Mouse (Mus musculus): Measurements from ENCODE around the gene Zfp207. TPM values are rescaled to one million over a fixed set of nuclear protein-coding genes. Genes with fewer than 3 reads are reported as not detected.
"Not testable (repeated sequence)": the region's sequence is repeated elsewhere in the genome, so short reads cannot be mapped to it uniquely, and the experiment has no call there.

Gene Zfp207
- polyA plus RNA-seq, 1 experiment, result 54.4 TPM

DNA sequence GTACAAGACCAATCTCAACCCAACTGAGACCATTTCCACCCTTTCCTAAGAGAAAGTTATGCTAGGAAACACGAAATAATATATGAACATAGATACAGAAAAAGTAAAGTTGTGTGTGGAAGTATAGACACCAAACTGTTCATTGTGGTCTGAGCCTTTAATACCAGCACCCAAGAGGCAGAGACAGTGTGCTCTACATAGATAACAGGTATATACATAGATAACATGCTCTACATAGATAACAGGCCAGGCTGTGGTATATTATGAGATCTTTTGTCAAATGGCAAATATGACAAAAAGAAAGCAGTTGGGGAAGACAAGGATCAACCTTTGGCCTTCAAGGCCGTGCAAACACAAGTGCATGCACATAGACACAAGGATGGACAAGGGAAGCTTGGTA, 27.3 kb downstream of the Zfp207 start:
- 79% methylated on average over 2 of the region's 2 CpGs for whole genome bisulfite sequencing
- Histone ChIP-seq H3K27ac (ENCODE audit: insufficient read depth, low read depth, low read length) (no peak overlapping the region), H3K27me3 (ENCODE audit: control insufficient read depth, insufficient read depth, low read length) (no peaks in the 10 kb centered on the region), H3K36me3 (ENCODE audit: control insufficient read depth, insufficient read depth, low read length) (peaks cover 21% of the 10 kb centered on the region), H3K4me1 (ENCODE audit: control insufficient read depth, insufficient read depth, insufficient read length, low read length) (no peaks in the 10 kb centered on the region), H3K4me3 (ENCODE audit: low read depth, low read length) (no peak overlapping the region)
- TF ChIP-seq POLR2A (IDR thresholded peaks at IDR 0.05; ENCODE audit: low read depth, low read length) (no peak), CTCF (IDR thresholded peaks at IDR 0.05; ENCODE audit: extremely low read depth, insufficient read length, insufficient replicate concordance, low read depth, low read length) (no peak)

DNA sequence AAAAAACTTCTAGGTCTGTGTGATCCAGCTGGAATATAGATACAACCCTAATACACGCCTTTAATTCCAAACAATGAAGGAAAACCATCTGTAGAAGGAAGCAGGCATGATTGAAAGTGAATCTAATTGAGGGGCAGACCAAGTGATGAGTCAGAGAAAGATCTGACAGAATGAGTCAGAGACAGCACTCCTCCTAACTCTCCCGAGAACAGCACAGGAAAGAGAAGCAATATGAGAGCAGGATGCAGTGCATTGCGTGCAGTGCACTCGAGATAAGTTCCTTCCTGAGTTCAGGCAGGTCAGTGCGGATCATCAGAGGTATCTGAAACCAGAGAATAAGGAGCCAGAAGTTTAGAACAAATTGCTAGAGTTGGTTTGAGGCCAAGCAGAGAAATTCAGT, 34.0 kb downstream of the Zfp207 start:
- Histone ChIP-seq H3K27me3 (ENCODE audit: control insufficient read depth, insufficient read depth, low read length) (no peaks in the 10 kb centered on the region), H3K36me3 (ENCODE audit: control insufficient read depth, insufficient read depth, low read length) (peaks cover 1% of the 10 kb centered on the region; the same call in 1 of the 2 replicates), H3K4me3 (ENCODE audit: low read depth, low read length) (no peak overlapping the region), H3K4me1 (ENCODE audit: control insufficient read depth, insufficient read depth, insufficient read length, low read length) (no peaks in the 10 kb centered on the region), H3K27ac (ENCODE audit: insufficient read depth, low read depth, low read length) (no peak overlapping the region)
- TF ChIP-seq POLR2A (IDR thresholded peaks at IDR 0.05; ENCODE audit: low read depth, low read length) (no peak), CTCF (IDR thresholded peaks at IDR 0.05; ENCODE audit: extremely low read depth, insufficient read length, insufficient replicate concordance, low read depth, low read length) (no peak)
- 74% methylated on average over 5 of the region's 5 CpGs for WGBS

DNA sequence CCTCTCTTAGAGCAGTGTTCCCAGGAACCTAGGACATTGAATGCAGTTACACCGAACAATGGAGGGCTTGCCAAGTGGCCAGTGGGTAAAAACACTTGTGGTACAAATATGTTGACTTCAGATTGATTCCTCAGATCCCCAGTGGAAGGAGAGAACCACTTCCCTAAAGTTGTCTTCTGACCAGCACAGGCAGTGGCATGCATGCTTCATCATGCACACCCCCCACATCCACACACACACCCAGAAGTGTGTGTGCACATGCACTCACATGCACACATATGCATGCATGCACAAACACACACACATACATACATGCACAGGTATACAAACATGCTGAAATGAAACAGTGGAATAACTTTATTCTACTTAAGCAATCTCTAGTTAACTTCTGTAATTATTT, 36.7 kb downstream of the Zfp207 start:
- Histone ChIP-seq H3K36me3 (ENCODE audit: control insufficient read depth, insufficient read depth, low read length) (peaks cover 1% of the 10 kb centered on the region; the same call in 1 of the 2 replicates), H3K4me3 (ENCODE audit: low read depth, low read length) (no peak overlapping the region), H3K4me1 (ENCODE audit: control insufficient read depth, insufficient read depth, insufficient read length, low read length) (no peaks in the 10 kb centered on the region), H3K27me3 (ENCODE audit: control insufficient read depth, insufficient read depth, low read length) (no peaks in the 10 kb centered on the region), H3K27ac (ENCODE audit: insufficient read depth, low read depth, low read length) (no peak overlapping the region)
- WGBS, result 78% methylated on average over 1 of the region's 1 CpGs
- no peak for TF ChIP-seq POLR2A (IDR thresholded peaks at IDR 0.05; ENCODE audit: low read depth, low read length)
- no peak for TF ChIP-seq CTCF (IDR thresholded peaks at IDR 0.05; ENCODE audit: extremely low read depth, insufficient read length, insufficient replicate concordance, low read depth, low read length)

DNA sequence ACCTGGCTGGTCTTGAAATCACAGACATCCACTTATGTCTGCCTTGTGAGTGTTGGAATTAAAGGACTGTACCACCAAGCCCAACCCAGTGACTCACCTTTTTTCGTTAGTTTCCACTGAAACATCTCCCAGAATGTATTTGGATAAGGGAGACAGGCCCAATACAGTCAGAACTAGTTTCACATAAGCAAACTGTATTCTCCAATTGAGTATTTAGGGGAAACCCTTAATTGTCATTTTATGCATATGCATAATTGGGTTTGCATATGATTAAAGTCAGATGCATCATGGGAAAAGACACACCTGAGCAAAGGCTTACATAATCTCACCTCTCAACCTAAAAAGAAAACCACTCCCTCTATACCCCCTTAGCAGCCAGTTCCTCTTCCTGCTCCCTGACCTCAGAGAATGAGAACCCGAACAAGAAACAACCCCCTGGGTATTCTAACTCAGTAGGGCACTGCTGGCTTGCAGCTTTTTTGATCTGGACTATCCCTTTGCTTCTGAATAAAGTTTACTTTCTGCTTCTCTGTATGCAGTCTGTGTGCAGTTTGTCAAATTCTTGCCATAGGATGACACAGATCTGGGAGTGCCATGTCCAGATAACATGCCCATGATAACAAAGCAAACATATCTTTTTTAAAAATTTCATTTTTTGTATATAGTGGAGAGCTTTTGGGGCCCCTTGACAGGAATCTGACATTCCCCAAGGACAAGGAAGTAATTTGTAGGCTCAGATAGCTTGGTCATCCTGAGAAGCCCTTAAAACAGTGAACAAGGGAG, 37.3 kb downstream of the Zfp207 start:
- TF ChIP-seq POLR2A (IDR thresholded peaks at IDR 0.05; ENCODE audit: low read depth, low read length) (no peak), CTCF (IDR thresholded peaks at IDR 0.05; ENCODE audit: extremely low read depth, insufficient read length, insufficient replicate concordance, low read depth, low read length) (no peak)
- Histone ChIP-seq H3K4me3 (ENCODE audit: low read depth, low read length) (no peak overlapping the region), H3K27ac (ENCODE audit: insufficient read depth, low read depth, low read length) (no peak overlapping the region), H3K36me3 (ENCODE audit: control insufficient read depth, insufficient read depth, low read length) (peaks cover 1% of the 10 kb centered on the region; the same call in 1 of the 2 replicates), H3K27me3 (ENCODE audit: control insufficient read depth, insufficient read depth, low read length) (no peaks in the 10 kb centered on the region), H3K4me1 (ENCODE audit: control insufficient read depth, insufficient read depth, insufficient read length, low read length) (no peaks in the 10 kb centered on the region)
- WGBS, result 36% methylated on average over 2 of the region's 2 CpGs

DNA sequence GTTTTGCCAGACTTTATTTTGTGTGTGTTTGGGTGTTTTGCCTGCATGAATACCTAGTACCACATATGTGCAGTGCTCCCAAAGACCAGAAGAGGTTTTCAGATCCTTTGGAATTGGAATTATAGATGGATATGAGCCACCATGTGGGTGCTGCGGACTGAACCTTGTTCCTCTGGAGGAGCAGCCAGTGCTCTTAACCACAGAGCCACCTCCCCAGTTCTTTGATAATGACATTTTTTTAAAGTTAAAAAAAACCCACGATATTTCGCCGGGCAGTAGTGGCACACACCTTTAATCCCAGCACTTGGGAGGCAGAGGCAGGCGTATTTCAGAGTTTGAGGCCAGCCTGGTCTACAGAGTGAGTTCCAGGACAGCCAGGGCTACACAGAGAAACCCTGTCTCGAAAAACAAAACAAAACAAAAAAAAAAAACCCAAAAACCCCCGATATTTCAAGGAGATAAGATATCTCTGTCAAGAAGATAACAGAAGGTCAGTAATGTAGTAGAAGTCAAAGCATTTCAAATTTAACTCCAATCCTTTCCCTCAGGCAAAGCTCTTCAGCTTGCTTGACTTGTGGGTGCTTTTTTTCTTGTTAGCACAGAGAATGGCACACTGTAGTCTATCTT, 38.5 kb downstream of the Zfp207 start:
- no peak overlapping the region for H3K4me3 ChIP-seq (ENCODE audit: low read depth, low read length)
- H3K36me3 ChIP-seq (ENCODE audit: control insufficient read depth, insufficient read depth, low read length), result no peaks in the 10 kb centered on the region
- H3K4me1 ChIP-seq (ENCODE audit: control insufficient read depth, insufficient read depth, insufficient read length, low read length), result no peaks in the 10 kb centered on the region
- 72% methylated on average over 7 of the region's 7 CpGs for WGBS
- H3K27me3 ChIP-seq (ENCODE audit: control insufficient read depth, insufficient read depth, low read length), result no peaks in the 10 kb centered on the region
- TF ChIP-seq POLR2A (IDR thresholded peaks at IDR 0.05; ENCODE audit: low read depth, low read length), result no peak
- TF ChIP-seq CTCF (IDR thresholded peaks at IDR 0.05; ENCODE audit: extremely low read depth, insufficient read length, insufficient replicate concordance, low read depth, low read length), result no peak
- H3K27ac ChIP-seq (ENCODE audit: insufficient read depth, low read depth, low read length), result no peak overlapping the region

DNA sequence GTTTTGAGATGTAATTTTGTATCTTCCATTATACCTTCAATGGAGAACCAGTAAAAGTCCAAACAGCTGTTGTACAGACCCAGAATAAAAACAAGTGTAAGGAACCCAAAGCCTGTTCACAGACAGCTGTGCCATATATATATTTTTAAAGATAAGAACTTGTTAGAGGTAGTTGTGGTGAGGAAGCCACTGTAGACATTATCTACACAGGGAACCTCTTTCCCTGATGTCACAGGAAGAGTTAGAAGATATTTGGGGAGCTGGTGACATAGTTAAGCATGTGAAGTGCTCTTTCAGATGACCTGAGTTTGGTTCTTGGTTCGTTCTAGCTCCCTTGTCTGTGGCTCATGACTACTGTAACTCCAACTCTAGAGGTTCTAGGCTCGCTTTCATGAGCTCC, 41.6 kb downstream of the Zfp207 start:
- H3K27ac ChIP-seq (ENCODE audit: insufficient read depth, low read depth, low read length), result no peak overlapping the region
- 72% methylated on average over 2 of the region's 2 CpGs for WGBS
- peaks cover 1% of the 10 kb centered on the region for H3K4me1 ChIP-seq (ENCODE audit: control insufficient read depth, insufficient read depth, insufficient read length, low read length)
- no peaks in the 10 kb centered on the region for H3K36me3 ChIP-seq (ENCODE audit: control insufficient read depth, insufficient read depth, low read length)
- no peak overlapping the region for H3K4me3 ChIP-seq (ENCODE audit: low read depth, low read length)
- H3K27me3 ChIP-seq (ENCODE audit: control insufficient read depth, insufficient read depth, low read length), result no peaks in the 10 kb centered on the region
- TF ChIP-seq CTCF (IDR thresholded peaks at IDR 0.05; ENCODE audit: extremely low read depth, insufficient read length, insufficient replicate concordance, low read depth, low read length), result no peak

DNA sequence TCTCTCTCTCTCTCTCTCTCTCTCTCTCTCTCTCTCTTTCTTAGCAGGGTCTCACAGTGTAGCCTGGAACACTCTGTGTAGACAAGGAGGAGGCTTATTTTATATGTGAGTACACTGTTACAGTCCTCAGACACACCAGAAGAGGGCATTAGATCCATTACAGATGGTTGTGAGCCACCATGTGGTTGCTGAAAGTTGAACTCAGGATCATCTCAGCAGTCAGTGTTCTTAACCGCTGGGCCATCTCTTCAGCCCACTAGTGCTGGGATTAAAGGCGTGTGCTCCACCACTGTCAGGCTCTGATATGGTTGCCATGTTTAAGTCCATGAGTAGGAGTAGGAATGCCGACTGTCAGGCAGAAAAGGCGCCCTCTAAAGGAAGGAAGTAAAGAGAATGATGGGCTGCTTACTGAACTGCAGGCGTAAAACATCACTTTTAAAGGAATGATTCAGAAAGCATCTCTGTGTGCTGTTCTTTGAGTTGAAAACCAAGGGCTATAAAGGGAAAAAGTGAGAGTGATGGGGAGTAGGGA, 42.2 kb downstream of the Zfp207 start:
- Histone ChIP-seq H3K36me3 (ENCODE audit: control insufficient read depth, insufficient read depth, low read length) (no peaks in the 10 kb centered on the region), H3K4me1 (ENCODE audit: control insufficient read depth, insufficient read depth, insufficient read length, low read length) (peaks cover 4% of the 10 kb centered on the region), H3K27me3 (ENCODE audit: control insufficient read depth, insufficient read depth, low read length) (no peaks in the 10 kb centered on the region), H3K4me3 (ENCODE audit: low read depth, low read length) (no peak overlapping the region), H3K27ac (ENCODE audit: insufficient read depth, low read depth, low read length) (no peak overlapping the region)
- no peak for TF ChIP-seq CTCF (IDR thresholded peaks at IDR 0.05; ENCODE audit: extremely low read depth, insufficient read length, insufficient replicate concordance, low read depth, low read length)
- no peak for TF ChIP-seq POLR2A (IDR thresholded peaks at IDR 0.05; ENCODE audit: low read depth, low read length)
- 54% methylated on average over 5 of the region's 5 CpGs for WGBS

DNA sequence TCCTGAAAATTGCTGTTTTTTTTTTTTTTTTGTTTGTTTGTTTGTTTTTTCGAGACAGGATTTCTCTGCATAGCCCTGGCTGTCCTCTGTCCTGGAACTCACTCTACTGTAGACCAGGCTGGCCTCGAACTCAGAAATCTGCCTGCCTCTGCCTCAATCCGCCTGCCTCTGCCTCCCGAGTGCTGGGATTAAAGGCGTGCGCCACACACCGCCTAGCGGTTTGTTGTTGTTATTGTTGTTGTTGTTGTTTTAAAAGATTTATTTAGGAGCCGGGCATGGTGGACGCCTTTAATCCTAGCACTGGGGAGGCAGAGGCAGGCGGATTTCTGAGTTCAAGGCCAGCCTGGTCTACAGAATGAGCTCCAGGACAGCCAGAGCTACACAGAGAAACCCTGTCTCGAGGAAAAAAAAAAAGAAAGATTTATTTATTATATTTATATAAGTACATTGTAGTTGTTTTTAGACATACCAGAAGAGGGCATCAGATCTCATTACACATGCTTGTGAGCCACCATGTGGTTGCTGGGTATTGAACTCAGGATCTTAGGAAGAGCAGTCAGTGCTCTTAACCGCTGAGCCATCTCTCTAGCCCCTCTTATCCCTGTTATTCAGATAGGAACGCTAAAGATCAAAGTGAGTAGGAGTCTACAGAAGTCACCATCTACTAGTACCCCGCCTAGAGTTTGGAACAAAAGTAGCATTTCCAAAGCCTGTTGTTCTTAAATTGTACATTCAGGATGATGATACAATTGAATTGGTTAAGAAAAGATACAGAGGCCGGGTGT, 43.1 kb downstream of the Zfp207 start:
- not testable (repeated sequence) for H3K4me3 ChIP-seq (ENCODE audit: low read depth, low read length); H3K36me3 ChIP-seq (ENCODE audit: control insufficient read depth, insufficient read depth, low read length); H3K4me1 ChIP-seq (ENCODE audit: control insufficient read depth, insufficient read depth, insufficient read length, low read length); H3K27ac ChIP-seq (ENCODE audit: insufficient read depth, low read depth, low read length); H3K27me3 ChIP-seq (ENCODE audit: control insufficient read depth, insufficient read depth, low read length)
- 74% methylated on average over 16 of the region's 16 CpGs for WGBS
